Mouse (Mus musculus): ENCODE results near the gene Gm20403. TPM values are rescaled to one million over a fixed set of nuclear protein-coding genes. Genes with fewer than 3 reads are reported as not detected.
"Not testable (repeated sequence)": the region's sequence is repeated elsewhere in the genome, so short reads cannot be mapped to it uniquely, and the experiment has no call there.

Gene Gm20403
- polyA plus RNA-seq, 1 experiment from 2014 or later = not detected

- Histone ChIP-seq H3K9ac (no peak overlapping the region), H3K27ac (no peak overlapping the region), H3K4me2 (no peak overlapping the region), H3K9me3 (replicated peaks) (peaks cover 6% of the 10 kb centered on the region), H3K4me3 (no peak overlapping the region), H3K4me1 (peaks cover 3% of the 10 kb centered on the region; the same call in 1 of the 2 replicates), H3K36me3 (no peaks in the 10 kb centered on the region), H3K27me3 (replicated peaks) (peaks cover 9% of the 10 kb centered on the region; the same call in 1 of the 2 replicates)
- WGBS (ENCODE audit: insufficient replicate concordance) = 82% methylated on average over 3 of the region's 3 CpGs
- no peak for ATAC-seq
Measured at GRCm38 (mm10) chr12:55004396-55004795, 18.1 kb upstream of the Gm20403 start.

GRCm38 (mm10) chr12:55003843-55004242, 17.5 kb upstream of the Gm20403 start:
- no peak for ATAC-seq
- Histone ChIP-seq H3K27ac (no peak overlapping the region), H3K9me3 (replicated peaks) (peaks cover 6% of the 10 kb centered on the region), H3K27me3 (replicated peaks) (peaks cover 9% of the 10 kb centered on the region; the same call in 1 of the 2 replicates), H3K4me1 (peaks cover 8% of the 10 kb centered on the region), H3K4me3 (no peak overlapping the region), H3K36me3 (no peaks in the 10 kb centered on the region), H3K9ac (no peak overlapping the region), H3K4me2 (no peak overlapping the region)
- 66% methylated on average over 5 of the region's 5 CpGs for WGBS (ENCODE audit: insufficient replicate concordance)

- not testable (repeated sequence) for ATAC-seq; H3K27me3 ChIP-seq (replicated peaks); H3K4me3 ChIP-seq; H3K9ac ChIP-seq; H3K4me1 ChIP-seq; H3K36me3 ChIP-seq; H3K4me2 ChIP-seq; H3K9me3 ChIP-seq (replicated peaks); H3K27ac ChIP-seq
- WGBS (ENCODE audit: insufficient replicate concordance) = 63% methylated on average over 7 of the region's 7 CpGs
Measured at GRCm38 (mm10) chr12:55002532-55002931, 16.2 kb upstream of the Gm20403 start.

GRCm38 (mm10) chr12:54999016-54999690, 12.8 kb upstream of the Gm20403 start:
- Histone ChIP-seq H3K4me1 (peaks cover 11% of the 10 kb centered on the region), H3K27ac (no peak overlapping the region), H3K27me3 (replicated peaks) (no peaks in the 10 kb centered on the region), H3K36me3 (no peaks in the 10 kb centered on the region), H3K9me3 (replicated peaks) (no peaks in the 10 kb centered on the region), H3K4me3 (no peak overlapping the region), H3K9ac (no peak overlapping the region), H3K4me2 (peak overlapping the region; percentile 24)
- 43% methylated on average over 14 of the region's 14 CpGs for WGBS (ENCODE audit: insufficient replicate concordance)
- no peak for ATAC-seq

GRCm38 (mm10) chr12:54998411-54998810, 12.1 kb upstream of the Gm20403 start:
- no peak for ATAC-seq
- Histone ChIP-seq H3K36me3 (no peaks in the 10 kb centered on the region), H3K4me2 (no peak overlapping the region)

GRCm38 (mm10) chr12:54996979-54997474, 10.7 kb upstream of the Gm20403 start:
- Histone ChIP-seq H3K9me3 (replicated peaks) (no peaks in the 10 kb centered on the region), H3K4me3 (no peak overlapping the region), H3K4me2 (no peak overlapping the region), H3K36me3 (no peaks in the 10 kb centered on the region), H3K27ac (no peak overlapping the region), H3K4me1 (peaks cover 26% of the 10 kb centered on the region), H3K27me3 (replicated peaks) (no peaks in the 10 kb centered on the region), H3K9ac (no peak overlapping the region)
- ATAC-seq = no peak
- 62% methylated on average over 6 of the region's 6 CpGs for WGBS (ENCODE audit: insufficient replicate concordance)

More at GRCm38 (mm10) chr12:54998411-54998810, 12.1 kb upstream of the Gm20403 start:
- H3K27me3 ChIP-seq (replicated peaks) = no peaks in the 10 kb centered on the region
- H3K9me3 ChIP-seq (replicated peaks) = no peaks in the 10 kb centered on the region
- no peak overlapping the region for H3K4me3 ChIP-seq
- WGBS (ENCODE audit: insufficient replicate concordance) = 59% methylated on average over 5 of the region's 5 CpGs
- H3K27ac ChIP-seq = no peak overlapping the region
- peaks cover 18% of the 10 kb centered on the region for H3K4me1 ChIP-seq
- no peak overlapping the region for H3K9ac ChIP-seq

GRCm38 (mm10) chr12:54995965-54996364, 9.6 kb upstream of the Gm20403 start:
- WGBS (ENCODE audit: insufficient replicate concordance) = 71% methylated on average over 3 of the region's 3 CpGs
- Histone ChIP-seq H3K27ac (no peak overlapping the region), H3K36me3 (no peaks in the 10 kb centered on the region), H3K27me3 (replicated peaks) (no peaks in the 10 kb centered on the region), H3K9me3 (replicated peaks) (no peaks in the 10 kb centered on the region), H3K9ac (no peak overlapping the region), H3K4me2 (no peak overlapping the region), H3K4me1 (peaks cover 26% of the 10 kb centered on the region), H3K4me3 (no peak overlapping the region)
- ATAC-seq = no peak

GRCm38 (mm10) chr12:54994418-54994817, 8.1 kb upstream of the Gm20403 start:
- Histone ChIP-seq H3K36me3 (no peaks in the 10 kb centered on the region), H3K4me1 (peaks cover 24% of the 10 kb centered on the region), H3K4me3 (no peak overlapping the region), H3K9me3 (replicated peaks) (no peaks in the 10 kb centered on the region), H3K4me2 (peak overlapping the region; percentile 33), H3K9ac (no peak overlapping the region), H3K27me3 (replicated peaks) (no peaks in the 10 kb centered on the region), H3K27ac (no peak overlapping the region)
- no peak for ATAC-seq
- WGBS (ENCODE audit: insufficient replicate concordance) = 84% methylated on average over 4 of the region's 4 CpGs

- Histone ChIP-seq H3K4me3 (peak overlapping the region; percentile 12; the same call in 1 of the 2 replicates), H3K27me3 (replicated peaks) (no peaks in the 10 kb centered on the region), H3K36me3 (no peaks in the 10 kb centered on the region), H3K9ac (0 out of 2 replicates have a peak overlapping the region, but pooled peaks have one; percentile 13), H3K4me2 (peak overlapping the region; percentile 33), H3K27ac (no peak overlapping the region), H3K9me3 (replicated peaks) (no peaks in the 10 kb centered on the region), H3K4me1 (peaks cover 20% of the 10 kb centered on the region)
- no peak for ATAC-seq
- WGBS (ENCODE audit: insufficient replicate concordance) = 55% methylated on average over 6 of the region's 6 CpGs
Measured at GRCm38 (mm10) chr12:54994068-54994386, 7.7 kb upstream of the Gm20403 start.

- ATAC-seq = no peak
- no peaks in the 10 kb centered on the region for H3K9me3 ChIP-seq (replicated peaks)
- H3K4me1 ChIP-seq = peaks cover 20% of the 10 kb centered on the region
- 0 out of 2 replicates have a peak overlapping the region, but pooled peaks have one; percentile 13 for H3K9ac ChIP-seq
- H3K36me3 ChIP-seq = no peaks in the 10 kb centered on the region
- peak overlapping the region; percentile 33 for H3K4me2 ChIP-seq
- H3K27ac ChIP-seq = no peak overlapping the region
- no peaks in the 10 kb centered on the region for H3K27me3 ChIP-seq (replicated peaks)
- H3K4me3 ChIP-seq = peak overlapping the region; percentile 12; the same call in 1 of the 2 replicates
- 35% methylated on average over 16 of the region's 16 CpGs for WGBS (ENCODE audit: insufficient replicate concordance)
Measured at GRCm38 (mm10) chr12:54993246-54994067, 7.1 kb upstream of the Gm20403 start.

- H3K9me3 ChIP-seq (replicated peaks) = no peaks in the 10 kb centered on the region
- peaks cover 22% of the 10 kb centered on the region for H3K4me1 ChIP-seq
- no peaks in the 10 kb centered on the region for H3K36me3 ChIP-seq
- no peak overlapping the region for H3K27ac ChIP-seq
- WGBS (ENCODE audit: insufficient replicate concordance) = 59% methylated on average over 3 of the region's 3 CpGs
- no peak overlapping the region for H3K4me2 ChIP-seq
- no peak overlapping the region for H3K9ac ChIP-seq
- no peaks in the 10 kb centered on the region for H3K27me3 ChIP-seq (replicated peaks)
- no peak overlapping the region for H3K4me3 ChIP-seq
- ATAC-seq = no peak
Measured at GRCm38 (mm10) chr12:54992814-54993213, 6.5 kb upstream of the Gm20403 start.

- Histone ChIP-seq H3K27ac (no peak overlapping the region), H3K36me3 (peaks cover 9% of the 10 kb centered on the region), H3K4me2 (no peak overlapping the region), H3K4me3 (no peak overlapping the region), H3K27me3 (replicated peaks) (no peaks in the 10 kb centered on the region), H3K9ac (no peak overlapping the region), H3K4me1 (peaks cover 26% of the 10 kb centered on the region), H3K9me3 (replicated peaks) (no peaks in the 10 kb centered on the region)
- WGBS (ENCODE audit: insufficient replicate concordance) = 68% methylated on average over 4 of the region's 4 CpGs
- no peak for ATAC-seq
Measured at GRCm38 (mm10) chr12:54988323-54988850, 2.1 kb upstream of the Gm20403 start.
